Mouse (Mus musculus): ENCODE measurements around the gene Kptn.

DNA sequence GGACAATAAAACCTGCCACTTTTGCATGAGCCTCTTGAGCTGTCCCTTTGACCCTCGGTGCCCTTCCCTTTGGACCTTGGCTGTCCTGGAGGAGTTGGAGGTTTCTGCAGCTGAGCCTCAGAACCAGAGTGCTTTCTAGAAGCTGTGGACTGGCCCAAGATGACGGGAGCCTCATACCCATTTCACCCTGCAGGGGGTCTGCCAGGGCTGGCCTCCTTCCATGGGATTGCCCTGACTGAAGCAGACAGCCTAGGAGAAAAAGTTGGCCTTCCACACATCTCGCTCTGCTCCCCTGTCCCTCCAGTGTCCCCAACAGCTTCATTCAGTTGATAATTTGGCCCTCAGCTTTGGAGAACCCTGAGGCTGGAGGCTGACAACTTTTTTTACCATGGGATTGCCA lies 2.6 kb upstream of the Kptn start:
- no peak for TF ChIP-seq POLR2A (IDR thresholded peaks at IDR 0.05; ENCODE audit: borderline replicate concordance, insufficient read depth, low read length)
- TF ChIP-seq CTCF (IDR thresholded peaks at IDR 0.05; ENCODE audit: borderline replicate concordance, insufficient read depth, low read depth, low read length) = no peak

All from cerebellum, adult 2 months (tissue).